Mouse (Mus musculus): ENCODE data around the gene Spast. TPM values are rescaled to one million over a fixed set of nuclear protein-coding genes. Genes with fewer than 3 reads are reported as not detected.
"Not testable (repeated sequence)": the region's sequence is repeated elsewhere in the genome, so short reads cannot be mapped to it uniquely, and the experiment has no call there.

Gene Spast
- polyA plus RNA-seq, 1 experiment: 14.3 TPM

- Histone ChIP-seq H3K36me3 (ENCODE audit: control insufficient read depth, insufficient read depth) (no peaks in the 10 kb centered on the region), H3K79me2 (ENCODE audit: control insufficient read depth, insufficient read depth) (no peaks in the 10 kb centered on the region), H3K4me3 (no peak within 1 kb of the TSS), H3K27me3 (ENCODE audit: control insufficient read depth, insufficient read depth, insufficient read length) (no peaks in the 10 kb centered on the region), H3ac (ENCODE audit: control insufficient read depth, insufficient read length) (no peak within 1 kb of the TSS), H3K4me2 (ENCODE audit: low read depth) (no peak within 1 kb of the TSS)
- TF ChIP-seq USF1 (IDR thresholded peaks at IDR 0.05; ENCODE audit: low read depth) (no peak), TCF12 (IDR thresholded peaks at IDR 0.05; ENCODE audit: insufficient read depth, poor library complexity, severe bottlenecking) (no peak), MAX (IDR thresholded peaks at IDR 0.05; ENCODE audit: low read depth) (no peak), E2F4 (IDR thresholded peaks at IDR 0.05; ENCODE audit: insufficient read depth) (no peak), SRF (IDR thresholded peaks at IDR 0.05; ENCODE audit: control insufficient read depth, insufficient read length, low read depth) (no peak)
Measured at GRCm38 (mm10) chr17:74323844-74324243, 14.9 kb upstream of the Spast start, which contains the start of gene Dpy30. TSS of gene Dpy30 (minus strand) at chr17:74323944.

DNA sequence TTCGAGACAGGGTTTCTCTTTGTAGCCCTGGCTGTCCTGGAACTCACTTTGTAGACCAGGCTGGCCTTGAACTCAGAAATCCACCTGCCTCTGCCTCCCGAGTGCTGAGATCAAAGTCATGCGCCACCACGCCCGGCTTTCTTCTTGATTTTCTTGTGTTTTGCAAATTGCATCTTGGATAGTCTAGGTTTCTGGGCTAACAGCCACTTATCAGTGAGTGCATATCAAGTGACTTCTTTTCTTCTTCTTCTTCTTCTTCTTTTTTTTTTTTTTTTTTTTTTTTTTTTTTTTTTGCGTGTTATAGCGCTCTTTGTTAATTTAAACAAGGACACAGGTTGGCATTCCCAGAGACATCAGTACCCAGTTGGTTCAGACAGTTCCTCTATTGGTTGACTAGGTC is 11.6 kb upstream of the Spast start:
- not testable (repeated sequence) for H3K4me3 ChIP-seq; H3K79me2 ChIP-seq (ENCODE audit: control insufficient read depth, insufficient read depth); H3K4me2 ChIP-seq (ENCODE audit: low read depth); H3K36me3 ChIP-seq (ENCODE audit: control insufficient read depth, insufficient read depth); H3K27me3 ChIP-seq (ENCODE audit: control insufficient read depth, insufficient read depth, insufficient read length); H3ac ChIP-seq (ENCODE audit: control insufficient read depth, insufficient read length)

DNA sequence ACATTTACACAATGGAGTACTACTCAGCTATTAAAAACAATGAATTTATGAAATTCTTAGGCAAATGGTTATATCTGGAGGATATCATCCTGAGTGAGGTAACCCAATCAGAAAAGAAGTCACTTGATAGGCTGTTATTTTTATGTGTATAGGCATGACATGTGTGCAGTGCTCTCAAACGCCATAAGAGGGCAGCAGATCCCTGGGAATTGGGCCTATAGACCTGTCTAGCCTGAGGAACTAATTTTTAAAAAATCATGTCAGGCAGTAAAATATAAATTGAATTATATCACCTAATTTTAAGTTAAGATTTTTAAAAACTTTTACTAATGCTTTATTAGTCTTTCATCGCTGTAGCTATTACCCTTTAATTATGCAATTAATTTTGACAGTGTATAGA is 10.6 kb upstream of the Spast start:
- H3K36me3 ChIP-seq (ENCODE audit: control insufficient read depth, insufficient read depth); H3ac ChIP-seq (ENCODE audit: control insufficient read depth, insufficient read length); H3K79me2 ChIP-seq (ENCODE audit: control insufficient read depth, insufficient read depth); H3K4me3 ChIP-seq; H3K4me2 ChIP-seq (ENCODE audit: low read depth); H3K27me3 ChIP-seq (ENCODE audit: control insufficient read depth, insufficient read depth, insufficient read length): not testable (repeated sequence)

- TF ChIP-seq MYOD1 (IDR thresholded peaks at IDR 0.05; ENCODE audit: control insufficient read depth in 1 of 3, insufficient read length in 2 of 3, low read depth in 2 of 3) (no peak), TCF12 (IDR thresholded peaks at IDR 0.05; ENCODE audit: insufficient read depth, poor library complexity, severe bottlenecking) (no peak), POLR2A (IDR thresholded peaks at IDR 0.05; ENCODE audit: insufficient read length, low read depth) (no peak)
- H3K4me2 ChIP-seq (ENCODE audit: low read depth): no peak overlapping the region
- H3K27me3 ChIP-seq (ENCODE audit: control insufficient read depth, insufficient read depth, insufficient read length): no peaks in the 10 kb centered on the region
Measured at GRCm38 (mm10) chr17:74331049-74331676, 7.6 kb upstream of the Spast start.

DNA sequence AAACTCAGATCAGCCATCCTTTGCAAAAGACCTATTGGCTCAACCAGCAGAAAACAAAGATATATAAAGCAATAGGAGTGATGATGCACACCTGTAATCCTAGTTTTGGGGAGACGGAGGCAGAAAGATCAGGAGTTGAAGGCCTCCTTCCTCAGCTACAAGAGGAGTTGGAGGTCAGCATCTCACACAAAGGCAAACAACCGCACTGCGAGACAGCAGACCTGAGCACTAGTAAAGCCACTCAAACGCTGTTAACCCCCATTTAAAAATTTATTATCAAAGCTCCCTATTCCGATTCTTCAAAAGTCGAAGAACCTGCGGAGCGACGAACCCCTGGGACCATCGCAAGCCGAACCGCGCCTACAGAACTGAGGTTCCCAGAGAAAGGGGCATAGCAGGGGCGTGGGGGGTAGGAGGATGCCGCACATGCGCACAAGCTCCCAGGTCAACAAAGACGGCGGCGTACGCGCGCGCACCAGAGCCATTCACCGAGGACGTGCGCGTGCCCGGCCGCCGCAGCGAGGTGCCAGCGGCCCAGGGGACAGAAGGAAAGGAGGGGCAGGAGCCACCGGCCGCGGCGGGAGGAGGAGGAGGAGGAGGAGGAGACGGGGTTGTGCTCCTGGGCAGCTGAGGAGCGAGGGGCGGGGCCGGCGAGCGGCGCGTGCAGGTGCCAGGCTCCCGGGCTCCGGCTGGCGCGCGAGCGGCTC is 409 bp upstream of the Spast start:
- Histone ChIP-seq H3K36me3 (ENCODE audit: control insufficient read depth, insufficient read depth) (no peaks in the 10 kb centered on the region), H3K79me2 (ENCODE audit: control insufficient read depth, insufficient read depth) (peaks cover 29% of the 10 kb centered on the region), H3K4me3 (peak overlapping the region; percentile 51), H3K27me3 (ENCODE audit: control insufficient read depth, insufficient read depth, insufficient read length) (no peaks in the 10 kb centered on the region), H3K4me2 (ENCODE audit: low read depth) (peak overlapping the region; percentile 97), H3ac (ENCODE audit: control insufficient read depth, insufficient read length) (peak overlapping the region; percentile 87)
- TF ChIP-seq MYOD1 (IDR thresholded peaks at IDR 0.05; ENCODE audit: control insufficient read depth in 1 of 3, insufficient read length in 2 of 3, low read depth in 2 of 3): peak in 1 of 3 experiments; percentile 48
- no peak for TF ChIP-seq REST (IDR thresholded peaks at IDR 0.05; ENCODE audit: insufficient read depth, insufficient read length)
- TF ChIP-seq TCF3 (IDR thresholded peaks at IDR 0.05; ENCODE audit: insufficient read length, low read depth): no peak
- TF ChIP-seq MAX (IDR thresholded peaks at IDR 0.05; ENCODE audit: low read depth): no peak
- TF ChIP-seq E2F4 (IDR thresholded peaks at IDR 0.05; ENCODE audit: insufficient read depth): no peak
- no peak for TF ChIP-seq CEBPB (IDR thresholded peaks at IDR 0.05; ENCODE audit: insufficient read depth, poor library complexity, severe bottlenecking)
- peak in 1 of 3 experiments; percentile 19 for TF ChIP-seq MYOG (IDR thresholded peaks at IDR 0.05; ENCODE audit: control insufficient read depth in 1 of 3, insufficient read depth in 1 of 3, insufficient read length in 2 of 3, low read depth in 2 of 3)
- TF ChIP-seq SRF (IDR thresholded peaks at IDR 0.05; ENCODE audit: control insufficient read depth, insufficient read length, low read depth): no peak
- no peak for TF ChIP-seq TCF12 (IDR thresholded peaks at IDR 0.05; ENCODE audit: insufficient read depth, poor library complexity, severe bottlenecking)
- peak; percentile 61 for TF ChIP-seq POLR2A (IDR thresholded peaks at IDR 0.05; ENCODE audit: insufficient read length, low read depth)
- TF ChIP-seq POLR2AphosphoS2 (IDR thresholded peaks at IDR 0.05; ENCODE audit: insufficient read length, low read depth): peak; percentile 76
- no peak for TF ChIP-seq USF1 (IDR thresholded peaks at IDR 0.05; ENCODE audit: low read depth)

More at GRCm38 (mm10) chr17:74331049-74331676, 7.6 kb upstream of the Spast start:
- no peak overlapping the region for H3ac ChIP-seq (ENCODE audit: control insufficient read depth, insufficient read length)
- no peaks in the 10 kb centered on the region for H3K36me3 ChIP-seq (ENCODE audit: control insufficient read depth, insufficient read depth)
- no peaks in the 10 kb centered on the region for H3K79me2 ChIP-seq (ENCODE audit: control insufficient read depth, insufficient read depth)
- H3K4me3 ChIP-seq: no peak overlapping the region

DNA sequence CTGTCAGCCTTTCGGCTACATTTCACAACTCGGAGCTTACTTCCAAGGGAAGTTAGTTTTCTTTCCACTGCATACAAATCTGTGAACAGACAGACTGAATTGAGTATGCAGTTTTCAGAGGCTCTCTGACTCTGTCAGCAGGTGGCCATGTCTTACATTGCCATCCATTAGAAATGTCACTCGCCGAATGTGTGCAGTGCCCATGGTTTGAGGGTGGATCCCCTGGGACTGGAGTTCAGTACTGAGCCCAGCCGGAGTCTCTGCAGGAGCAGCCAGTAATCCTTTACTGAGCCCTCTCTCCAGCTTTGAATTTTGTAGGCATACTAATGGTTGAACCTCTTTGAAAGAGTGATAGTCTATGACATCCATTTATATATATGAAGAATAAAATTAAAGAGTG is 2.4 kb downstream of the Spast start:
- Histone ChIP-seq H3K4me3 (no peak overlapping the region), H3ac (ENCODE audit: control insufficient read depth, insufficient read length) (no peak overlapping the region), H3K36me3 (ENCODE audit: control insufficient read depth, insufficient read depth) (no peaks in the 10 kb centered on the region), H3K4me2 (ENCODE audit: low read depth) (no peak overlapping the region), H3K79me2 (ENCODE audit: control insufficient read depth, insufficient read depth) (peaks cover 42% of the 10 kb centered on the region), H3K27me3 (ENCODE audit: control insufficient read depth, insufficient read depth, insufficient read length) (no peaks in the 10 kb centered on the region)
- TF ChIP-seq MYOD1 (IDR thresholded peaks at IDR 0.05; ENCODE audit: control insufficient read depth in 1 of 3, insufficient read length in 2 of 3, low read depth in 2 of 3) (no peak), E2F4 (IDR thresholded peaks at IDR 0.05; ENCODE audit: insufficient read depth) (no peak), TCF3 (IDR thresholded peaks at IDR 0.05; ENCODE audit: insufficient read length, low read depth) (no peak), REST (IDR thresholded peaks at IDR 0.05; ENCODE audit: insufficient read depth, insufficient read length) (no peak), SRF (IDR thresholded peaks at IDR 0.05; ENCODE audit: control insufficient read depth, insufficient read length, low read depth) (no peak), MYOG (IDR thresholded peaks at IDR 0.05; ENCODE audit: control insufficient read depth in 1 of 3, insufficient read depth in 1 of 3, insufficient read length in 2 of 3, low read depth in 2 of 3) (no peak), TCF12 (IDR thresholded peaks at IDR 0.05; ENCODE audit: insufficient read depth, poor library complexity, severe bottlenecking) (no peak), POLR2AphosphoS2 (IDR thresholded peaks at IDR 0.05; ENCODE audit: insufficient read length, low read depth) (no peak), USF1 (IDR thresholded peaks at IDR 0.05; ENCODE audit: low read depth) (no peak), POLR2A (IDR thresholded peaks at IDR 0.05; ENCODE audit: insufficient read length, low read depth) (no peak), CEBPB (IDR thresholded peaks at IDR 0.05; ENCODE audit: insufficient read depth, poor library complexity, severe bottlenecking) (no peak), MAX (IDR thresholded peaks at IDR 0.05; ENCODE audit: low read depth) (no peak)
